Comparison of ENCODE assay signal across 9 mouse cellular contexts in genomic region chr4:138454571-138455140, GRCm38 (mm10). TPM values are rescaled to one million over a fixed set of nuclear protein-coding genes. Genes with fewer than 3 reads are reported as not detected.
A peak's percentile ranks its signal among the peaks of the same experiment; 100 is the strongest.
DNase-seq lines count a peak whose midpoint lies in the region; ATAC-seq lines count a peak whose summit lies in the region.
"Had no signal": no experiment of that assay in that cellular context is flagged by ENCODE, and none has a peak within 500 bp of the region (broad histone marks: within the 10 kb centered on the region; RNA-seq: fewer than 3 reads in every experiment).

No protein-coding gene starts in this region.

- H3K27ac ChIP-seq in midbrain, embryonic 12.5 days (replicated peaks) = peak overlapping the region; percentile 97
- peak overlapping the region; percentile 85 for H3K27ac ChIP-seq in stomach, embryonic 16.5 days (ENCODE audit: low read length)
- H3K27ac ChIP-seq: macrophage had no signal

- WGBS in midbrain, embryonic 12.5 days = 1% methylated on average over 49 of the region's 78 CpGs
- WGBS in stomach, embryonic 16.5 days = under 1% methylated on average over 71 of the region's 78 CpGs

- H3K4me1 ChIP-seq in midbrain, embryonic 12.5 days = peaks cover 49% of the 10 kb centered on the region
- peaks cover 28% of the 10 kb centered on the region for H3K4me1 ChIP-seq in stomach, embryonic 16.5 days (ENCODE audit: control insufficient read depth, insufficient read depth, low read length)

- no peaks in the 10 kb centered on the region for H3K36me3 ChIP-seq in midbrain, embryonic 12.5 days
- no peaks in the 10 kb centered on the region for H3K36me3 ChIP-seq in stomach, embryonic 16.5 days (ENCODE audit: control insufficient read depth, insufficient read depth, low read length)

- intact Hi-C loops in left cerebral cortex, postnatal 25 days (cut with DNase I) = loop anchor here (1.0 to 2.0 kb wide), 2 partner anchors 50 to 108 kb away; no protein-coding TSS in a partner anchor

- H3K27me3 ChIP-seq in midbrain, embryonic 12.5 days = peaks cover 29% of the 10 kb centered on the region
- H3K27me3 ChIP-seq in stomach, embryonic 16.5 days (ENCODE audit: control insufficient read depth, insufficient read depth, low read length) = no peaks in the 10 kb centered on the region

- H3K4me2 ChIP-seq in midbrain, embryonic 12.5 days (replicated peaks) = peak overlapping the region; percentile 85
- H3K4me2 ChIP-seq in stomach, embryonic 16.5 days (ENCODE audit: low read depth, low read length) = peak overlapping the region; percentile 87

- H3K4me3 ChIP-seq in midbrain, embryonic 12.5 days = peak overlapping the region; percentile 93
- H3K4me3 ChIP-seq in stomach, embryonic 16.5 days (replicated peaks; ENCODE audit: low read length) = peak overlapping the region; percentile 81

- peak; percentile 50 for ATAC-seq in midbrain, embryonic 12.5 days (ENCODE audit: low FRiP score, low read depth)
- ATAC-seq in stomach, embryonic 16.5 days (ENCODE audit: insufficient read depth, low FRiP score) = peak; percentile 39

- H3K9me3 ChIP-seq in midbrain, embryonic 12.5 days = no peaks in the 10 kb centered on the region
- no peaks in the 10 kb centered on the region for H3K9me3 ChIP-seq in stomach, embryonic 16.5 days (replicated peaks; ENCODE audit: control insufficient read depth, low read length)

- H3K9ac ChIP-seq in midbrain, embryonic 12.5 days (replicated peaks) = peak overlapping the region; percentile 99
- peak overlapping the region; percentile 90 for H3K9ac ChIP-seq in stomach, embryonic 16.5 days (ENCODE audit: low read length)

- DNase-seq in lung, adult 18-20 months = peak; percentile 63 to 72
- DNase-seq in lung, postnatal 25 days (ENCODE audit: low spot score) = no peak
- peak; percentile 87 to 88 for DNase-seq in cerebellum, postnatal 10 days
- DNase-seq in gastrocnemius, adult 18-20 months (ENCODE audit: low spot score) = peak; percentile 51
- DNase-seq in induced T-regulatory cell, adult 2 months (ENCODE audit: low read depth) = peak; percentile 57
- peak; percentile 79 to 86 for DNase-seq in left cerebral cortex, postnatal 25 days (ENCODE audit: low spot score in 2 of 2)

RNA-seq across cellular contexts. Expression of gene Camk2n1, which starts 0.5 kb away (rescaled TPM):
- 1 to 10 TPM; 3.8 to 7.7 TPM for total RNA-seq in gastrocnemius, adult 18-20 months (2021)
- 1,000 to 10,000 TPM; 1,251 to 1,365 TPM for total RNA-seq in left cerebral cortex, postnatal 25 days (2021)
- polyA plus RNA-seq in midbrain, embryonic 12.5 days (2016; fragmentation: Nextera tagmentation; extraction: Ambion mirVana) = 9.0 and 9.8 TPM in 2 replicates
- 2.8 and 3.2 TPM in 2 replicates for polyA plus RNA-seq in stomach, embryonic 16.5 days (2015; fragmentation: Nextera tagmentation; extraction: Ambion mirVana)
- polyA plus RNA-seq: macrophage had no signal

RNA-seq across cellular contexts. Expression of gene Mul1, which starts 20.2 kb away (rescaled TPM):
- 10 to 100 TPM; 41.7 to 43.9 TPM for total RNA-seq in gastrocnemius, adult 18-20 months (2021)
- total RNA-seq in left cerebral cortex, postnatal 25 days (2021) = 10 to 100 TPM; 61.8 to 61.9 TPM
- 16.0 and 17.5 TPM in 2 replicates for polyA plus RNA-seq in midbrain, embryonic 12.5 days (2016; fragmentation: Nextera tagmentation; extraction: Ambion mirVana)
- polyA plus RNA-seq in stomach, embryonic 16.5 days (2015; fragmentation: Nextera tagmentation; extraction: Ambion mirVana) = 18.6 and 22.2 TPM in 2 replicates

RNA-seq across cellular contexts. Expression of gene Fam43b, which starts 58.3 kb away (rescaled TPM):
- not detected for total RNA-seq in gastrocnemius, adult 18-20 months (2021)
- 10 to 100 TPM; 27.8 to 34.8 TPM for total RNA-seq in left cerebral cortex, postnatal 25 days (2021)
- polyA plus RNA-seq in midbrain, embryonic 12.5 days (2016; fragmentation: Nextera tagmentation; extraction: Ambion mirVana) = 0.27 and 0.34 TPM in 2 replicates
- not detected in 2 replicates for polyA plus RNA-seq in stomach, embryonic 16.5 days (2015; fragmentation: Nextera tagmentation; extraction: Ambion mirVana)
- polyA plus RNA-seq: macrophage had no signal

Comparison
In these comparisons a context has a peak if more than half of its experiments do, and no peak if none do; other contexts are left out.
1. RNA of gene Camk2n1, which starts 0.5 kb away (total RNA-seq): 1,251 to 1,365 TPM in left cerebral cortex, postnatal 25 days; 3.8 to 7.7 TPM in gastrocnemius, adult 18-20 months; every median in the first group is over 100 times any median in the second.
2. RNA of gene Fam43b, which starts 58.3 kb away (total RNA-seq): 27.8 to 34.8 TPM in left cerebral cortex, postnatal 25 days; not detected in gastrocnemius, adult 18-20 months; every median in the first group is over 10 times any median in the second.